Mouse (Mus musculus): ENCODE measurements at regions not wholly inside any gene's neighbourhood (a gene's known extent, or its start where the extent isn't known, plus 50 kb on each side); places are given as distances from the start of the nearest gene placed in this dataset.

DNA sequence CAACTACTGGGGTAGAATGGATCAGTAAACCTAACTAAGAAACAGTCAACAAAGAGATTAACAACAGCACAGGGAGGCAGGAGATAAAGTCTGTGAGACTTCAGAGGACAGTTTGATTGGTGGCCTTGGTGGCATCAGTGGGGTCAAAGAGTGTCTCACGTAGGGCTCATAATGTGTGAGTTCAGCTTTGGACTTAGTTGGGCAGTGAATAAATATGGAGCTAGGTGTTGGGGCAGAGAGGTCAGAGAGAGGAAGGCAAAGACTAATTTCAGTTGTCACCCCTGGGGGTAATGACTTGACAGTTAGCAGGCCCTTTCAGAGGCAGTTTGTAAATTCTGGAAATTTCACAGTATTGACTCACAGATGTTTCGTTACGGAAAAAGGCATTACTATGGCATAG, 75.8 kb downstream of the Phlda1 start:
- no peak for TF ChIP-seq CTCF (IDR thresholded peaks at IDR 0.05 in 2 of 3, conservative IDR thresholded peaks at IDR 0.05 in 1 of 3; ENCODE audit: control insufficient read depth in 1 of 3, insufficient read depth in 1 of 3, low read depth in 2 of 3, low read length in 3 of 3, poor library complexity in 1 of 3, severe bottlenecking in 1 of 3)
- TF ChIP-seq KAT2A (conservative IDR thresholded peaks at IDR 0.05; ENCODE audit: low read depth, low read length): no peak
- TF ChIP-seq SIN3A (IDR thresholded peaks at IDR 0.05; ENCODE audit: low read length): no peak
- TF ChIP-seq HCFC1 (IDR thresholded peaks at IDR 0.05; ENCODE audit: low read depth, low read length): no peak
- no peak for TF ChIP-seq MYC (IDR thresholded peaks at IDR 0.05; ENCODE audit: low read depth, low read length)
- 0 out of 4 replicates have a peak, but pooled peaks of 1 of the 2 experiments have one; percentile 7 for TF ChIP-seq EP300 (IDR thresholded peaks at IDR 0.05; ENCODE audit: low read depth in 1 of 2, low read length in 2 of 2)
- no peak for TF ChIP-seq MAX (IDR thresholded peaks at IDR 0.05; ENCODE audit: low read length)
- no peak for TF ChIP-seq BHLHE40 (IDR thresholded peaks at IDR 0.05; ENCODE audit: borderline replicate concordance, low read depth, low read length)
- no peak for TF ChIP-seq ZNF384 (IDR thresholded peaks at IDR 0.05; ENCODE audit: low read depth, low read length)
- no peak for TF ChIP-seq RCOR1 (IDR thresholded peaks at IDR 0.05; ENCODE audit: low read depth, low read length)
- no peak for TF ChIP-seq POLR2A (IDR thresholded peaks at IDR 0.05; ENCODE audit: control insufficient read depth in 1 of 2, insufficient read depth in 1 of 2, low read depth in 1 of 2, low read length in 2 of 2, poor library complexity in 1 of 2)

Data from MEL (cell line).